Mouse (Mus musculus) liver, adult 2 months (tissue): ENCODE data around the gene Fam166a.

Source experiments
- CTCF ChIP-seq: fragments of 200-500 bp; IDR thresholded peaks from 2 replicates; pipeline ENCODE4 v1.5.1; 2011; ENCODE audit warnings: low read depth, low read length, control low read depth
- POLR2A ChIP-seq: fragments of 200-500 bp; IDR thresholded peaks from 2 replicates; pipeline ENCODE4 v1.6.1; 2011; ENCODE audit warnings: low read length, control low read depth; ENCODE audit not compliant: insufficient read depth; ENCODE audit errors: extremely low read depth

GRCm38 (mm10) chr2:25195211-25196156, 23.1 kb upstream of the Fam166a start:
- TF ChIP-seq CTCF (no peak), POLR2A (no peak)
